ENCODE assay signal across 9 mouse cellular contexts in genomic region chr11:57719631-57720030, GRCm38 (mm10).
A peak's percentile ranks its signal among the peaks of the same experiment; 100 is the strongest.
DNase-seq lines count a peak whose midpoint lies in the region; ATAC-seq and TF ChIP-seq lines count a peak whose summit lies in the region.
"Had no signal": no experiment of that assay in that cellular context is flagged by ENCODE, and none has a peak within 500 bp of the region (broad histone marks: within the 10 kb centered on the region; RNA-seq: fewer than 3 reads in every experiment).

No protein-coding gene starts in this region.

- H3K4me1 ChIP-seq in ES-Bruce4 (ENCODE audit: control insufficient read depth, insufficient read depth, low read length), result no peaks in the 10 kb centered on the region
- no peaks in the 10 kb centered on the region for H3K4me1 ChIP-seq in lung, postnatal 0 days (ENCODE audit: insufficient read depth, low read depth, low read length)
- H3K4me1 ChIP-seq in thymus, adult 2 months (replicated peaks; ENCODE audit: control insufficient read depth, insufficient read depth, low read length), result peaks cover 5% of the 10 kb centered on the region; the same call in 1 of the 2 replicates
- H3K4me1 ChIP-seq in liver, postnatal 0 days (ENCODE audit: insufficient read depth), result no peaks in the 10 kb centered on the region

- peak; percentile 90 for ATAC-seq in lung, postnatal 0 days
- no peak for ATAC-seq in liver, postnatal 0 days
- ATAC-seq in erythroblast, adult 5-6 weeks (replicated peaks; ENCODE audit: low FRiP score, poor library complexity, severe bottlenecking), result no peak

- TF ChIP-seq POLR2A in ES-Bruce4 (IDR thresholded peaks at IDR 0.05; ENCODE audit: insufficient read depth, low read length), result no peak
- no peak for TF ChIP-seq POLR2A in thymus, adult 2 months (IDR thresholded peaks at IDR 0.05; ENCODE audit: control insufficient read depth, extremely low read depth, insufficient read depth, low read length, poor library complexity)

- 18% methylated on average over 7 of the region's 7 CpGs for WGBS in lung, postnatal 0 days
- 92% methylated on average over 7 of the region's 7 CpGs for WGBS in thymus, adult 2 months
- 76% methylated on average over 7 of the region's 7 CpGs for WGBS in liver, postnatal 0 days (ENCODE audit: insufficient replicate concordance)

- peak overlapping the region; percentile 27; the same call in 1 of the 2 replicates for H3K27ac ChIP-seq in ES-Bruce4 (ENCODE audit: insufficient read depth, low read length)
- no peak overlapping the region for H3K27ac ChIP-seq in lung, postnatal 0 days (ENCODE audit: low read length)
- no peak overlapping the region for H3K27ac ChIP-seq in thymus, adult 2 months (ENCODE audit: control insufficient read depth, insufficient read depth, low read length)
- H3K27ac ChIP-seq in liver, postnatal 0 days (ENCODE audit: low read depth), result no peak overlapping the region

- no peak overlapping the region for H3K9ac ChIP-seq in ES-Bruce4 (ENCODE audit: low read depth, poor library complexity, severe bottlenecking)
- no peak overlapping the region for H3K9ac ChIP-seq in lung, postnatal 0 days (replicated peaks; ENCODE audit: low read depth)
- no peak overlapping the region for H3K9ac ChIP-seq in liver, postnatal 0 days (replicated peaks)
- H3K9ac ChIP-seq: embryonic facial prominence, embryonic 12.5 days had no signal

- H3K9me3 ChIP-seq in ES-Bruce4 (replicated peaks; ENCODE audit: control insufficient read depth, insufficient read depth, low read length, poor library complexity, severe bottlenecking), result no peaks in the 10 kb centered on the region
- no peaks in the 10 kb centered on the region for H3K9me3 ChIP-seq in lung, postnatal 0 days (ENCODE audit: low read length)
- no peaks in the 10 kb centered on the region for H3K9me3 ChIP-seq in liver, postnatal 0 days (ENCODE audit: low read length)
- H3K9me3 ChIP-seq: embryonic facial prominence, embryonic 12.5 days had no signal

- TF ChIP-seq CTCF in ES-Bruce4 (IDR thresholded peaks at IDR 0.05; ENCODE audit: low read depth, low read length), result no peak
- TF ChIP-seq CTCF in lung, postnatal 0 days (IDR thresholded peaks at IDR 0.05), result no peak
- TF ChIP-seq CTCF in thymus, adult 2 months (IDR thresholded peaks at IDR 0.05; ENCODE audit: borderline replicate concordance, control insufficient read depth, extremely low read depth, insufficient read depth, low read length, poor library complexity), result no peak
- TF ChIP-seq CTCF in liver, postnatal 0 days (IDR thresholded peaks at IDR 0.05; ENCODE audit: low read depth), result no peak

- peak; percentile 73 for TF ChIP-seq EP300 in ES-Bruce4 (IDR thresholded peaks at IDR 0.05; ENCODE audit: insufficient read depth, low read depth, low read length)
- peak; percentile 62; the same call in 1 of the 2 replicates for TF ChIP-seq EP300 in lung, postnatal 0 days (IDR thresholded peaks at IDR 0.05)
- TF ChIP-seq EP300 in liver, postnatal 0 days (IDR thresholded peaks at IDR 0.05; ENCODE audit: low read depth), result no peak

- H3K4me3 ChIP-seq in ES-Bruce4 (ENCODE audit: low read depth, low read length), result no peak overlapping the region
- no peak overlapping the region for H3K4me3 ChIP-seq in lung, postnatal 0 days (ENCODE audit: low read depth, low read length)
- no peak overlapping the region for H3K4me3 ChIP-seq in thymus, adult 2 months (ENCODE audit: control insufficient read depth, insufficient read depth, low read length)
- H3K4me3 ChIP-seq in liver, postnatal 0 days (ENCODE audit: low read depth, low read length), result no peak overlapping the region
- H3K4me3 ChIP-seq: embryonic facial prominence, embryonic 12.5 days had no signal

- H3K36me3 ChIP-seq in ES-Bruce4 (ENCODE audit: control insufficient read depth, insufficient read depth, low read length, poor library complexity, severe bottlenecking), result no peaks in the 10 kb centered on the region
- no peaks in the 10 kb centered on the region for H3K36me3 ChIP-seq in lung, postnatal 0 days (ENCODE audit: insufficient read depth, low read length)
- peaks cover 3% of the 10 kb centered on the region; the same call in 1 of the 2 replicates for H3K36me3 ChIP-seq in thymus, adult 2 months (ENCODE audit: control insufficient read depth, insufficient read depth, low read length)
- H3K36me3 ChIP-seq in liver, postnatal 0 days (replicated peaks; ENCODE audit: insufficient read depth, low read length), result peaks cover 6% of the 10 kb centered on the region; the same call in 1 of the 2 replicates
- H3K36me3 ChIP-seq: embryonic facial prominence, embryonic 12.5 days had no signal

- H3K27me3 ChIP-seq in ES-Bruce4 (ENCODE audit: control insufficient read depth, insufficient read depth, low read length, poor library complexity, severe bottlenecking), result no peaks in the 10 kb centered on the region
- no peaks in the 10 kb centered on the region for H3K27me3 ChIP-seq in lung, postnatal 0 days (replicated peaks; ENCODE audit: insufficient read depth, low read length)
- no peaks in the 10 kb centered on the region for H3K27me3 ChIP-seq in thymus, adult 2 months (ENCODE audit: control insufficient read depth, insufficient read depth, low read length)
- H3K27me3 ChIP-seq in liver, postnatal 0 days (ENCODE audit: insufficient read depth, low read length), result no peaks in the 10 kb centered on the region
- H3K27me3 ChIP-seq: embryonic facial prominence, embryonic 12.5 days had no signal

- peak; percentile 84 for DNase-seq in 3134 (ENCODE audit: extremely low read depth, insufficient read length, low spot score)
- peak; percentile 64 for DNase-seq in fat pad, adult 2 months (ENCODE audit: extremely low read depth, low read depth, low spot score)
- peak; percentile 87 for DNase-seq in lung, postnatal 0 days (ENCODE audit: low spot score)
- DNase-seq in thymus, adult 2 months, result no peak
- no peak for DNase-seq in layer of hippocampus, adult 9-11 months
- DNase-seq in liver, postnatal 0 days, result no peak

- H3K4me2 ChIP-seq in lung, postnatal 0 days (replicated peaks; ENCODE audit: low read depth, low read length), result no peak overlapping the region
- H3K4me2 ChIP-seq in liver, postnatal 0 days (ENCODE audit: low read depth, low read length), result no peak overlapping the region
- H3K4me2 ChIP-seq: embryonic facial prominence, embryonic 12.5 days had no signal

Comparison
In these comparisons a context has a peak if more than half of its experiments do, and no peak if none do; other contexts are left out.
1. DNase-seq: peak in 3134 (single experiment), fat pad, adult 2 months (single experiment) and lung, postnatal 0 days (single experiment); none in thymus, adult 2 months (single experiment), layer of hippocampus, adult 9-11 months (single experiment) and liver, postnatal 0 days (single experiment).